In genomic region chr4:136423224-136423623, GRCm38 (mm10) we compare ENCODE assay signal across 10 mouse cellular contexts. TPM values are rescaled to one million over a fixed set of nuclear protein-coding genes. Genes with fewer than 3 reads are reported as not detected.
A peak's percentile ranks its signal among the peaks of the same experiment; 100 is the strongest.
DNase-seq lines count a peak whose midpoint lies in the region; ATAC-seq and TF ChIP-seq lines count a peak whose summit lies in the region.
"Had no signal": no experiment of that assay in that cellular context is flagged by ENCODE, and none has a peak within 500 bp of the region (broad histone marks: within the 10 kb centered on the region; RNA-seq: fewer than 3 reads in every experiment).

Htr1d (plus strand) TSS chr4:136423524.

- no peak for TF ChIP-seq POLR2A in bone marrow macrophage, adult 2 months (IDR thresholded peaks at IDR 0.05; ENCODE audit: borderline replicate concordance, low read depth, low read length)

- H3K9me3 ChIP-seq in heart, embryonic 14.5 days (ENCODE audit: control insufficient read depth, low read length) = no peaks in the 10 kb centered on the region
- H3K9me3 ChIP-seq in hindbrain, embryonic 13.5 days = no peaks in the 10 kb centered on the region
- no peaks in the 10 kb centered on the region for H3K9me3 ChIP-seq in midbrain, embryonic 11.5 days (ENCODE audit: control insufficient read depth, low read length)

- DNase-seq in heart, adult 8-10 months (ENCODE audit: low spot score) = no peak
- peak; percentile 86 for DNase-seq in midbrain, embryonic 11.5 days (ENCODE audit: low spot score, missing footprints)
- DNase-seq in c-Kit-positive CD71-positive TER-119-positive erythroid progenitor cells, embryonic 14.5 days (ENCODE audit: low spot score) = no peak
- DNase-seq in embryo, embryonic 10.5 days (ENCODE audit: low spot score) = no peak
- DNase-seq in layer of hippocampus, postnatal 25 days (ENCODE audit: extremely low spot score in 1 of 2, low spot score in 1 of 2) = no peak

- H3K4me3 ChIP-seq in heart, embryonic 14.5 days (ENCODE audit: control insufficient read depth in 1 of 2, insufficient read depth in 1 of 2, low read depth in 1 of 2, low read length in 2 of 2) = peak within 1 kb of the TSS; percentile 32 to 55
- H3K4me3 ChIP-seq in bone marrow macrophage, adult 2 months (ENCODE audit: insufficient read depth, low read length) = peak within 1 kb of the TSS; percentile 10; the same call in 1 of the 2 replicates
- H3K4me3 ChIP-seq in hindbrain, embryonic 13.5 days = peak within 1 kb of the TSS; percentile 47
- H3K4me3 ChIP-seq in midbrain, embryonic 11.5 days (ENCODE audit: low read depth, low read length) = peak within 1 kb of the TSS; percentile 44

- 74% methylated on average over 9 of the region's 9 CpGs for WGBS in heart, embryonic 14.5 days
- WGBS in hindbrain, embryonic 13.5 days = 74% methylated on average over 9 of the region's 9 CpGs
- WGBS in midbrain, embryonic 11.5 days = 79% methylated on average over 9 of the region's 9 CpGs

- TF ChIP-seq CTCF in bone marrow macrophage, adult 2 months (IDR thresholded peaks at IDR 0.05; ENCODE audit: low read depth, low read length) = no peak

- no peaks in the 10 kb centered on the region for H3K36me3 ChIP-seq in heart, embryonic 14.5 days (ENCODE audit: control insufficient read depth, insufficient read depth, low read length)
- no peaks in the 10 kb centered on the region for H3K36me3 ChIP-seq in hindbrain, embryonic 13.5 days
- no peaks in the 10 kb centered on the region for H3K36me3 ChIP-seq in midbrain, embryonic 11.5 days (ENCODE audit: control insufficient read depth, insufficient read depth, low read length)

- no peak within 1 kb of the TSS for H3K27ac ChIP-seq in heart, embryonic 14.5 days (replicated peaks in 1 of 2; ENCODE audit: control insufficient read depth in 1 of 2, insufficient read depth in 1 of 2, low read depth in 2 of 2, low read length in 2 of 2)
- no peak within 1 kb of the TSS for H3K27ac ChIP-seq in bone marrow macrophage, adult 2 months (ENCODE audit: insufficient read depth, low read depth, low read length)
- H3K27ac ChIP-seq in hindbrain, embryonic 13.5 days = no peak within 1 kb of the TSS
- no peak within 1 kb of the TSS for H3K27ac ChIP-seq in midbrain, embryonic 11.5 days (ENCODE audit: low read depth, low read length)

- peak within 1 kb of the TSS; percentile 81 for H3K4me2 ChIP-seq in heart, embryonic 14.5 days (ENCODE audit: low read length)
- peak within 1 kb of the TSS; percentile 86 for H3K4me2 ChIP-seq in hindbrain, embryonic 13.5 days
- peak within 1 kb of the TSS; percentile 80 for H3K4me2 ChIP-seq in midbrain, embryonic 11.5 days

- ATAC-seq in heart, embryonic 14.5 days (ENCODE audit: insufficient number of reproducible peaks, insufficient read depth, low FRiP score, low read depth) = no peak
- no peak for ATAC-seq in hindbrain, embryonic 13.5 days (ENCODE audit: low FRiP score)
- ATAC-seq in midbrain, embryonic 11.5 days (ENCODE audit: low FRiP score) = no peak

- H3K4me1 ChIP-seq in heart, embryonic 14.5 days (ENCODE audit: control insufficient read depth in 2 of 2, insufficient read depth in 2 of 2, low read length in 2 of 2) = peaks cover 8 to 11% of the 10 kb centered on the region in 2 experiments; a peak in 3 of 4 replicates
- no peaks in the 10 kb centered on the region for H3K4me1 ChIP-seq in bone marrow macrophage, adult 2 months (ENCODE audit: control insufficient read depth, insufficient read depth, low read length)
- peaks cover 28% of the 10 kb centered on the region for H3K4me1 ChIP-seq in hindbrain, embryonic 13.5 days (replicated peaks)
- peaks cover 13% of the 10 kb centered on the region for H3K4me1 ChIP-seq in midbrain, embryonic 11.5 days (ENCODE audit: control insufficient read depth, insufficient read depth, low read length)

- peak within 1 kb of the TSS; percentile 48 for H3K9ac ChIP-seq in heart, embryonic 14.5 days (ENCODE audit: low read length)
- peak within 1 kb of the TSS; percentile 67 for H3K9ac ChIP-seq in hindbrain, embryonic 13.5 days
- H3K9ac ChIP-seq in midbrain, embryonic 11.5 days (ENCODE audit: low read length) = peak within 1 kb of the TSS; percentile 51

- peaks cover 57% of the 10 kb centered on the region for H3K27me3 ChIP-seq in heart, embryonic 14.5 days (ENCODE audit: control insufficient read depth, insufficient read depth, low read length)
- H3K27me3 ChIP-seq in hindbrain, embryonic 13.5 days = peaks cover 55% of the 10 kb centered on the region
- H3K27me3 ChIP-seq in midbrain, embryonic 11.5 days (ENCODE audit: control insufficient read depth, insufficient read depth, low read length) = peaks cover 28% of the 10 kb centered on the region

RNA-seq across cellular contexts. Expression of gene Htr1d, which starts in this region (rescaled TPM):
- 0.11 TPM in 1 of 2 replicates, not detected in the other for polyA plus RNA-seq in heart, embryonic 14.5 days (2014; fragmentation: Nextera tagmentation; extraction: Ambion mirVana)
- total RNA-seq in heart, adult 8-10 months (2022) = not detected
- polyA plus RNA-seq in bone marrow macrophage, adult 2 months (2012; ENCODE audit: insufficient read depth, insufficient read length, missing spikeins) = not detected in 2 replicates
- polyA plus RNA-seq in hindbrain, embryonic 13.5 days (2015; fragmentation: Nextera tagmentation; extraction: Ambion mirVana) = 0.55 and 1.1 TPM in 2 replicates
- polyA plus RNA-seq in midbrain, embryonic 11.5 days (2014; fragmentation: Nextera tagmentation; extraction: Ambion mirVana) = 0.34 and 0.69 TPM in 2 replicates
- under 1 TPM; 0.57 to 0.75 TPM for total RNA-seq in layer of hippocampus, postnatal 25 days (2021)
- total RNA-seq: CH12.LX; gastrocnemius, adult 8-10 months had no signal

Comparison
In these comparisons a context has a peak if more than half of its experiments do, and no peak if none do; other contexts are left out.
1. Peak in DNase-seq, H3K4me3 ChIP-seq, H3K9ac ChIP-seq and H3K4me2 ChIP-seq in midbrain, embryonic 11.5 days; RNA of the gene not detected or under 1 TPM.